Mouse (Mus musculus) embryonic facial prominence, embryonic 11.5 days (tissue): ENCODE measurements at regions not wholly inside any gene's neighbourhood (a gene's known extent, or its start where the extent isn't known, plus 50 kb on each side); places are given as distances from the start of the nearest gene placed in this dataset.

Source experiments
- ATAC-seq: fragments of 200-750 bp; cut with Nextera tagmentation; replicated peaks from 2 replicates; pipeline ENCODE4 v1.8.0; 2017; ENCODE audit warnings: low read depth; ENCODE audit not compliant: insufficient number of reproducible peaks, low FRiP score, low TSS enrichment
- DNase-seq: peaks from one replicate; pipeline ENCODE4 v3.0.0-alpha.2; 2015; ENCODE audit warnings: low spot score
- H3K27ac ChIP-seq: fragments of 300-500 bp; sonication (generic); replicated peaks from 2 replicates; pipeline ENCODE4 v1.5.1; 2014; ENCODE audit warnings: mild to moderate bottlenecking, low read depth, low read length, control low read depth
- H3K27me3 ChIP-seq: fragments of 300-500 bp; sonication (generic); 2 replicates; pipeline ENCODE4 v1.6.1; 2014; ENCODE audit warnings: mild to moderate bottlenecking, low read length, moderate library complexity, mixed read lengths; ENCODE audit not compliant: control insufficient read depth, insufficient read depth
- H3K36me3 ChIP-seq: fragments of 300-500 bp; sonication (generic); replicated peaks from 2 replicates; pipeline ENCODE4 v1.6.1; 2014; ENCODE audit warnings: low read depth, mild to moderate bottlenecking, low read length, moderate library complexity, mixed read lengths; ENCODE audit not compliant: control insufficient read depth, insufficient read depth
- H3K4me1 ChIP-seq: fragments of 300-500 bp; sonication (generic); 2 replicates; pipeline ENCODE4 v1.6.1; 2014; ENCODE audit warnings: low read length, mixed read lengths; ENCODE audit not compliant: control insufficient read depth, insufficient read depth
- H3K4me2 ChIP-seq: fragments of 300-500 bp; sonication (generic); 2 replicates; pipeline ENCODE4 v1.6.1; 2014; ENCODE audit warnings: low read depth, mild to moderate bottlenecking, control low read depth, low read length, moderate library complexity
- H3K4me3 ChIP-seq: fragments of 300-500 bp; sonication (generic); 2 replicates; pipeline ENCODE4 v1.5.1; 2014; ENCODE audit warnings: low read depth, low read length, control low read depth
- H3K9ac ChIP-seq: fragments of 300-500 bp; sonication (generic); replicated peaks from 2 replicates; pipeline ENCODE4 v1.6.1; 2014; ENCODE audit warnings: mild to moderate bottlenecking, control low read depth, low read length
- H3K9me3 ChIP-seq: fragments of 300-500 bp; sonication (generic); replicated peaks from 2 replicates; pipeline ENCODE4 v1.6.1; 2016; ENCODE audit warnings: mild to moderate bottlenecking, low read length, inconsistent platforms, mixed read lengths; ENCODE audit not compliant: control insufficient read depth
- WGBS: fragments of 180-500 bp; shearing (Covaris S2); extraction: QIAGEN DNeasy Blood & Tissue Kit; methylation state at CpG from one replicate; pipeline ENCODE4 v1.1.7; 2014; 5-methylcytosine and 5-hydroxymethylcytosine counted together

- Histone ChIP-seq H3K27me3 (no peaks in the 10 kb centered on the region), H3K27ac (no peak overlapping the region), H3K36me3 (no peaks in the 10 kb centered on the region), H3K9ac (no peak overlapping the region), H3K4me3 (no peak overlapping the region), H3K4me2 (no peak overlapping the region), H3K4me1 (no peaks in the 10 kb centered on the region), H3K9me3 (no peaks in the 10 kb centered on the region)
- DNase-seq, result peak; percentile 49
- 76% methylated on average over 2 of the region's 2 CpGs for WGBS
- no peak for ATAC-seq
Observed at GRCm38 (mm10) chr17:94553400-94553799, 196.4 kb downstream of the Mettl4 start.

GRCm38 (mm10) chr17:94528765-94529164 lies 221.1 kb downstream of the Mettl4 start:
- Histone ChIP-seq H3K4me1 (no peaks in the 10 kb centered on the region), H3K4me3 (no peak overlapping the region), H3K27ac (no peak overlapping the region), H3K36me3 (no peaks in the 10 kb centered on the region), H3K9ac (no peak overlapping the region), H3K4me2 (no peak overlapping the region), H3K9me3 (no peaks in the 10 kb centered on the region), H3K27me3 (no peaks in the 10 kb centered on the region)
- ATAC-seq (no peak), DNase-seq (no peak)
- WGBS, result 76% methylated on average over 2 of the region's 2 CpGs
